Mouse (Mus musculus) midbrain, embryonic 10.5 days (tissue): ENCODE data around the gene Tpr. TPM values are rescaled to one million over a fixed set of nuclear protein-coding genes. Genes with fewer than 3 reads are reported as not detected.

Experiments
- DNase-seq: peaks from one replicate; pipeline ENCODE4 v3.0.0-alpha.2; 2017; ENCODE audit warnings: low spot score
- H3K27ac ChIP-seq: fragments of 300-500 bp; sonication (generic); replicated peaks from 2 replicates; pipeline ENCODE4 v1.5.1; 2016; ENCODE audit warnings: mild to moderate bottlenecking
- H3K27me3 ChIP-seq: fragments of 300-500 bp; sonication (generic); 2 replicates; pipeline ENCODE4 v1.6.1; 2016; ENCODE audit warnings: low read depth, mild to moderate bottlenecking; ENCODE audit not compliant: poor library complexity, severe bottlenecking
- H3K36me3 ChIP-seq: fragments of 300-500 bp; sonication (generic); 2 replicates; pipeline ENCODE4 v1.6.1; 2016; ENCODE audit warnings: mild to moderate bottlenecking, moderate library complexity
- H3K4me1 ChIP-seq: fragments of 300-500 bp; sonication (generic); 2 replicates; pipeline ENCODE4 v1.6.1; 2016
- H3K4me3 ChIP-seq: fragments of 300-500 bp; sonication (generic); 2 replicates; pipeline ENCODE4 v1.5.1; 2016; ENCODE audit warnings: mild to moderate bottlenecking, moderate library complexity
- H3K9me3 ChIP-seq: fragments of 300-500 bp; sonication (generic); replicated peaks from 2 replicates; pipeline ENCODE4 v1.6.1; 2016; ENCODE audit warnings: mild to moderate bottlenecking
- WGBS: fragments of 180-500 bp; shearing (Covaris S2); methylation state at CpG from one replicate; pipeline ENCODE4 v1.1.7; 2016; 5-methylcytosine and 5-hydroxymethylcytosine counted together
- polyA plus RNA-seq: library from polyadenylated mRNA; unstranded; fragments of >200 nt; fragmentation: Nextera tagmentation; extraction: Ambion mirVana; gene quantifications from 2 replicates; pipeline ENCODE4 v1.2.1, GENCODE M21; 2016

The Tpr gene
- 166 and 170 TPM in 2 replicates for polyA plus RNA-seq

GRCm38 (mm10) chr1:150392638-150393487, at the start of gene Tpr, which contains the start of gene Odr4:
Tpr (plus strand) TSS chr1:150392838.
Odr4 (minus strand) TSS chr1:150393080.
- peaks cover 12% of the 10 kb centered on the region for H3K4me1 ChIP-seq
- WGBS = under 1% methylated on average over 76 of the region's 76 CpGs
- peak within 1 kb of the TSS; percentile 90 for H3K27ac ChIP-seq
- no peaks in the 10 kb centered on the region for H3K9me3 ChIP-seq
- no peaks in the 10 kb centered on the region for H3K27me3 ChIP-seq
- peaks cover 49% of the 10 kb centered on the region for H3K36me3 ChIP-seq
- DNase-seq = peak; percentile 98
- H3K4me3 ChIP-seq = peak within 1 kb of the TSS; percentile 79

GRCm38 (mm10) chr1:150360864-150361263, 31.8 kb upstream of the Tpr start:
- Histone ChIP-seq H3K9me3 (no peaks in the 10 kb centered on the region), H3K27me3 (no peaks in the 10 kb centered on the region), H3K27ac (no peak overlapping the region), H3K4me3 (no peak overlapping the region), H3K36me3 (peaks cover 45% of the 10 kb centered on the region), H3K4me1 (no peaks in the 10 kb centered on the region)
- 94% methylated on average over 1 of the region's 1 CpGs for WGBS
- DNase-seq = no peak

GRCm38 (mm10) chr1:150372895-150373294, 19.7 kb upstream of the Tpr start:
- no peak overlapping the region for H3K27ac ChIP-seq
- H3K4me3 ChIP-seq = no peak overlapping the region
- no peaks in the 10 kb centered on the region for H3K27me3 ChIP-seq
- 92% methylated on average over 3 of the region's 3 CpGs for WGBS
- DNase-seq = no peak
- peaks cover 24% of the 10 kb centered on the region for H3K36me3 ChIP-seq
- H3K9me3 ChIP-seq = no peaks in the 10 kb centered on the region
- H3K4me1 ChIP-seq = no peaks in the 10 kb centered on the region

- Histone ChIP-seq H3K27me3 (no peaks in the 10 kb centered on the region), H3K4me3 (no peak overlapping the region), H3K4me1 (no peaks in the 10 kb centered on the region), H3K36me3 (peaks cover 29% of the 10 kb centered on the region), H3K27ac (no peak overlapping the region), H3K9me3 (no peaks in the 10 kb centered on the region)
- no peak for DNase-seq
- 91% methylated on average over 2 of the region's 2 CpGs for WGBS
These were observed 18.4 kb upstream of the Tpr start for GRCm38 (mm10) chr1:150374247-150374646.

- H3K36me3 ChIP-seq = peaks cover 50% of the 10 kb centered on the region
- no peak for DNase-seq
- H3K27ac ChIP-seq = no peak overlapping the region
- no peak overlapping the region for H3K4me3 ChIP-seq
- H3K9me3 ChIP-seq = no peaks in the 10 kb centered on the region
- no peaks in the 10 kb centered on the region for H3K4me1 ChIP-seq
- H3K27me3 ChIP-seq = no peaks in the 10 kb centered on the region
- 92% methylated on average over 4 of the region's 4 CpGs for WGBS
These were observed 8.5 kb upstream of the Tpr start for GRCm38 (mm10) chr1:150384138-150384537.

- no peak for DNase-seq
- H3K27ac ChIP-seq = no peak overlapping the region
- no peaks in the 10 kb centered on the region for H3K9me3 ChIP-seq
- H3K36me3 ChIP-seq = peaks cover 53% of the 10 kb centered on the region
- H3K4me1 ChIP-seq = peaks cover 5% of the 10 kb centered on the region
- H3K4me3 ChIP-seq = no peak overlapping the region
- 95% methylated on average over 9 of the region's 9 CpGs for WGBS
- H3K27me3 ChIP-seq = no peaks in the 10 kb centered on the region
These were observed 5.1 kb upstream of the Tpr start for GRCm38 (mm10) chr1:150387572-150387971.

- Histone ChIP-seq H3K4me1 (peaks cover 10% of the 10 kb centered on the region), H3K9me3 (no peaks in the 10 kb centered on the region), H3K27me3 (no peaks in the 10 kb centered on the region), H3K4me3 (no peak overlapping the region), H3K36me3 (peaks cover 40% of the 10 kb centered on the region), H3K27ac (no peak overlapping the region)
- no peak for DNase-seq
- 93% methylated on average over 6 of the region's 6 CpGs for WGBS
These were observed 3.1 kb upstream of the Tpr start for GRCm38 (mm10) chr1:150389390-150390129.

GRCm38 (mm10) chr1:150391931-150392637, 554 bp upstream of the Tpr start:
- no peak for DNase-seq
- no peaks in the 10 kb centered on the region for H3K9me3 ChIP-seq
- H3K4me1 ChIP-seq = peaks cover 12% of the 10 kb centered on the region
- H3K36me3 ChIP-seq = peaks cover 46% of the 10 kb centered on the region
- no peaks in the 10 kb centered on the region for H3K27me3 ChIP-seq
- WGBS = 26% methylated on average over 11 of the region's 11 CpGs
- peak overlapping the region; percentile 79 for H3K4me3 ChIP-seq
- H3K27ac ChIP-seq = peak overlapping the region; percentile 90

GRCm38 (mm10) chr1:150393488-150393852, 832 bp downstream of the Tpr start:
- Histone ChIP-seq H3K4me3 (peak overlapping the region; percentile 79), H3K36me3 (peaks cover 49% of the 10 kb centered on the region), H3K27ac (peak overlapping the region; percentile 90), H3K4me1 (peaks cover 12% of the 10 kb centered on the region), H3K9me3 (no peaks in the 10 kb centered on the region), H3K27me3 (no peaks in the 10 kb centered on the region)
- WGBS = under 1% methylated on average over 27 of the region's 27 CpGs
- no peak for DNase-seq

GRCm38 (mm10) chr1:150396001-150396400, 3.4 kb downstream of the Tpr start:
- Histone ChIP-seq H3K9me3 (no peaks in the 10 kb centered on the region), H3K36me3 (peaks cover 61% of the 10 kb centered on the region), H3K4me1 (peaks cover 12% of the 10 kb centered on the region), H3K4me3 (no peak overlapping the region), H3K27ac (no peak overlapping the region), H3K27me3 (no peaks in the 10 kb centered on the region)
- DNase-seq = no peak
- WGBS = 92% methylated on average over 3 of the region's 3 CpGs

GRCm38 (mm10) chr1:150403914-150404313, 11.3 kb downstream of the Tpr start:
- WGBS = 91% methylated on average over 3 of the region's 3 CpGs
- Histone ChIP-seq H3K4me1 (no peaks in the 10 kb centered on the region), H3K27ac (no peak overlapping the region), H3K9me3 (no peaks in the 10 kb centered on the region), H3K36me3 (peaks cover 97% of the 10 kb centered on the region), H3K4me3 (no peak overlapping the region), H3K27me3 (no peaks in the 10 kb centered on the region)
- no peak for DNase-seq

GRCm38 (mm10) chr1:150404555-150404954, 11.9 kb downstream of the Tpr start:
- peaks cover 97% of the 10 kb centered on the region for H3K36me3 ChIP-seq
- no peak overlapping the region for H3K4me3 ChIP-seq
- no peak for DNase-seq
- H3K27ac ChIP-seq = no peak overlapping the region
- no peaks in the 10 kb centered on the region for H3K9me3 ChIP-seq
- WGBS = 96% methylated on average over 3 of the region's 3 CpGs
- no peaks in the 10 kb centered on the region for H3K4me1 ChIP-seq
- H3K27me3 ChIP-seq = no peaks in the 10 kb centered on the region
